Mouse (Mus musculus): ENCODE data around the gene 1810009A15Rik.
"Not testable (repeated sequence)": the region's sequence is repeated elsewhere in the genome, so short reads cannot be mapped to it uniquely, and the experiment has no call there.

1810009A15Rik gene

DNA sequence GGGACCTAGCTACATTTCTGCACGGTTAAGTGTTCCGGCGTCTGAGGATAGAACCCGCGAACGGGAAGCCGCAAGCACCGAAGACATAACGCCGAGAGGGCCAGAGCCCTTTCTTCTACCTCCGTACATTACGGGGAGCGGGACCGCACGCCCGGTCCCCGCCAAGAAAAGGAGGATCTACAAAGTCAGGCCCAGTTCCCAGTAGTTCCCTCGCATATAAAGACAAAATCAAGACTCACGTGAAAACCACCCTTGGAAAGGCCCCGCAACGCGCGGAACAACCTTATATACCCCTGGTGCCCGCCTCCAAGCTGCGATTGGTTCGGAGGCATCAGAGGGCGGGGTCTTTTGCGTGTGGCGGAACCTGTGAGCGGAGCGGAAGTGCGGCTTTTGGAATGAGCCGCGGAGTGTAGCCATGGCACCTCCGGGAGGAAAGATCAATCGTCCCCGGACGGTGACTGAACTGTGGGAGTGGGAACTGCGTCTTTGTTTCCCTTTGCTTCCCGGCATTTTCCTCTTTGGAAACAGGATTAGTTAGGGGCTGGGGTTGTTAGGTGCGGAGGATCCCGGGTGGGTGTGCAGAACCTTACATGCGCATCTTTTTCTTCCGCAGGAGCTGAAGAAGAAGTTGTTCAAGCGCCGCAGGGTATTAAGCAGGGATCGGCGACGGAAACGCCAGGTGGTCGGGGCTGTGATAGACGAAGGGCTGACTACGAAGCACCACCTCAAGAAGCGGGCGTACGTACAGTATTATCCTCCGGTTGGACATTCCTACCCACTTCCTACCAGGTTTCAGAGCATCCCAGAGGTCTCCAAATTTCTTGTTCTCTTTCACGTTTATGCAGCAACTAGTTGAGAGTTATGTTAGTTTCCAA is at the start of gene 1810009A15Rik, which contains the start of gene Gm49416:
Gene 1810009A15Rik (plus strand): TSS at position 343 of the 875 bp plus-strand sequence.
Gene Gm49416 (plus strand): TSS at position 416 of the 875 bp plus-strand sequence.
- peak; percentile 95 for DNase-seq (ENCODE audit: low spot score)

DNA sequence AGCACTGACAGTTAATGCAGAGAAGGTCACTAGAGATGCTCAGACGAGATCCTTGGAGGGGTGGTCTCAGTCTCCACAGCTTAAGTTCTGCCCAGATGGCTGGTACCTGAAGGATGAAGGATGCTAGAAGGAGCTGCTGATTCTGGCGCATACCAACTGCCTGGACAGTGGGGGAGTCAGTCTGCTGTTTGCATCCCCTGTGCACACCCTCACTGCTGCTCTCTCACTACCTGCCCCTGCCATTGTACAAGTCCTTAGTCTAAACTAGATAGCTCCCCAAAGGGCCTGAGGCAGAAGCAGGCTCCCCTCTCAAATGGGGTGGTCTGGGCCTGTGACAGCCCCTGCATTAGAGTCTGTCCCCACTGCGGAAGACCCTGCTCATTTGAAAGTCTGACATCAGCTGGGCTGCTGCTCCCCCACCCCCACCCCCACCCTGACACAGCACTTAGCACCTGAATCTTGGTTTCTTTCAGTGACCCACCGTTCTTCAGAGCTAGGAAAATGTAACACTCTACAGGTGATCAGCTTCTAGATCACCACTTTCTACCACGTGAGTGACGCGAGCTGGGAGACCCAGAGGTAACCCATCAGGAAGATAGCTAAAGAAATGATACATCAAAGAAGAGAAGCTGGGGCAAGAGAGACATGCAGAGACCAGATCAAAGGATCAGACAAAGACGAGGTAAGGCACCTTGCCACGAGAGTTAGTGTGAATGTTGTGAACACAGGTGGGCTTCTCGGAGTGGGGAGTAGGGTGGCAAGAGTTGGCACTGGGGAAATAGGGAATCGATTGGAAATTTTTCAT is 49.3 kb upstream of the 1810009A15Rik start, which contains the start of gene Gng3:
Gene Gng3 (minus strand): TSS at position 92 of the 805 bp plus-strand sequence.
- DNase-seq (ENCODE audit: low spot score) = no peak

DNA sequence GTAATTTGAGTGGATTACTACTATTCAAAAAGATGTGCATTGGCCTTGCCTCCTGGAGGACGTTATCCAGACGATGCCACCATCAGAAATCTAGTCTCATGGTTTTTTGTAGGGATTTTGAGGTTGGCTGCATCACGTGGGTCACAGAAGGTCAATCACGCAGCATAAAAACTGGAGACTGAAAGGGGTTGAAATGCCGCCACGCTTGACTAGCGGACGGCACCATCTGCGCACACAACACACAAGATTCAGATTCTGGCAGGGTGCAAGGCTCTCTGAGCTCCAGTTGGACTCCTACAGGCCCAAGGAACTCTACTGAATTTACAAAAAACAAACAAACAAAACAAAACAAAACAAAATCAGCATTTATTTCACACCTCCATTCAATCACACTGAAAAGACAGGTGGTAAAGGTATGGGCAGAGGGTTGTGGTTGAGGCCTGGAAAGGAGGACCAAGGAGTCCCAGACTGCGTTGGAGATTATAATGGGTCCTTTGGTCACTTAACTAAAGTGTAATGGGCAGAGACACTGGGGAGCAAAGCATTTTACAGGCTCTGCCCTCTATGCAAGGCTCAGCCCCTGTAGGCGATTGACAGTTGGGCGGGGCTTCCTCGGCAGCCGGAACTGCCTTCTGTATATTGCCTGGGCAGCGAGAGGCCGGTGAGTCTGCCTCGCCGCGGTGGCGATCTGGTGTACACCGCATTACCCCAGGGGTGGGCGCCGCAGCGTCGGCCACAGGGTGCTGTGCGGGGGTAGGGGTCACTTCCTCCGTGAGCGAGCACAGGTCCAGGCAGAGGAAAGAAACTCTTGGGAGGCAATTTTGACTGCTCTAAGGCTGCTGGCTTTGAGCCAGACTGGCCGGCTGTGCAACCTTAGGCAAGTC is 48.5 kb upstream of the 1810009A15Rik start:
- DNase-seq (ENCODE audit: low spot score) = peak; percentile 78

DNA sequence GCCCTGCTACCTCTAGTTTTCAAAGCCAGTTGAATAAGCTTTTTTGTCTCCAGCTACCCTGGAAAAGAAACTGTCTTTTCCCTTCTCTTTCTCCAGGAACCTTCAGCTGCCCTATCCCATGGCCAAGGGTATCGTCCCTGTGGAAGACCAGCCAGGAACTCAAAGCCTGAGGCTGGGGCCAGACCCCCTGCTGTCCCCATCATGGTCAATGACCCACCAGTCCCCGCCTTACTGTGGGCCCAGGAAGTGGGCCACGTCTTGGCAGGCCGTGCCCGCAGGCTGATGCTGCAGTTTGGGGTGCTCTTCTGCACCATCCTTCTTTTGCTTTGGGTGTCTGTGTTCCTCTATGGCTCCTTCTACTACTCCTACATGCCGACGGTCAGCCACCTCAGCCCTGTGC is 47.6 kb upstream of the 1810009A15Rik start:
- no peak for DNase-seq (ENCODE audit: low spot score)

DNA sequence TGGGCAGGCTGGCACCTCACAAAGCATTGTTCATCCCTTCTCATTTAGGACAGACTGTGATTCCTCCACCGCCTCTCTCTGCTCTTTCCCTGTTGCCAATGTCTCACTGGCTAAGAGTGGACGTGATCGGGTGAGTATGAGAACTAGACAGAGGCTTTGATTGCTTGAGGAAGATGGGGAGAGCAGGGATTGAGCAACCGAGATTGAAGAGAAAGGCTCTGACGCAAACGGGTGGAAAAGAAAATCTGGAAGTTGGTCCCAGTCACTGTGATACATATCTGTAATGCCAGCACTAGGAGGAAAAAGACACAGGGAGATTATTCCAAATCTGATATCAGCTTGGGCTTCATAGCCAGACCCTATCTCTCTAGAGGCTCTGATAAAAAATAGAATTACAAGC is 45.7 kb upstream of the 1810009A15Rik start:
- DNase-seq (ENCODE audit: low spot score) = no peak

DNA sequence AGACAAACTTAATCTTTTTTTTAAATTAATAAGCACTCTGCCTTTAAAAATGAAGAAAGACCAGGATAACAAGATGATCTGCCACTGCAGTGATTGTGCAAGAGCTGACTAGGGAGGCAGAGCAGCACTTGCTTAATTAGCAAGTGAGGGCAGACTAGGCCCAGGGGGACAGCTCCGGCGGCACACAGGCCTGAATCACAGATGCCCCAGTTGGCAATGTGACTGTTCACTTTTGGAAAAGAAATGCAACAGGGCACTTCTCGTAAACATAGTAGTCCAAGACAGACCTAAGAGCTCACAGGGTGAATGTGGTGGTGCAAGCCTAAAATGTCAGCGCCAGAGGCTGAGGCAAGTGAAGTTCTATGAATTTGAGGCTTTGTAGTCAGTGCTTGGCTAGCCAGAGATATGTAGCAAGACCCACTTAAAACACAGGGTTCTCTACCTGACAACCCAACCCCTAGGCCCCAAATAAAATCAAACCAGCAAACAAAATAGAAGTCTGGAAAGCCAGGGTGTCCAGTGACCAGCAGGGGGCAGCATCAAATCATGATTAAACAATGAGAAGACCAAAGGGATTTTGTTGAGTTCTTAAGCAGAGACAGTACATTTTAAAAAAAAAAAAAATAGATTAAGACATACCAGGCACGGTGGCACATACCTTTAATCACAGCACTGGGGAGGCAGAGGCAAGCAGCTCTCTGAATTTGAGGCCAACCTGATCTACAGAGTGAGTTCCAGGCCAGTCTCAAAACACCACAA is 44.1 kb upstream of the 1810009A15Rik start:
- DNase-seq (ENCODE audit: low spot score) = peak; percentile 93

DNA sequence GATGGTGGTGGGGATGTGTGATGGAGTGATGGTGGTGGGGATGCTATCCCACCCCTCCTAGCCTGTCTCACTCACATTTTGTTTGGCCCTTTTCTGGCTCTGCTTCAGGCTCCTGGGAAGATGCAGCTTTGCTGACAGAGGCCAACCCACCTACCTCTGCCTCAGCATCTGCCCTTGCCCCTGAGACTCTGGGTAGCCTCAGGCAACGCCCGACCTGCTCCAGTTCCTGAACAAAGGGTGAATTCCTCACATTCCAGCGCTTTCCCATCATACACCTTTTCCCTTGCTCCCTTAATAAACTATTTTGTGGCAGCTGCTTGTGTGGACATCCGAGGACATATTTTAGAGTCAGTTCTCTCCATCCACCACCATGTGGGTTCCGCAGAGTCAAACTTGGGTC is 40.3 kb upstream of the 1810009A15Rik start:
- DNase-seq (ENCODE audit: low spot score) = no peak

DNA sequence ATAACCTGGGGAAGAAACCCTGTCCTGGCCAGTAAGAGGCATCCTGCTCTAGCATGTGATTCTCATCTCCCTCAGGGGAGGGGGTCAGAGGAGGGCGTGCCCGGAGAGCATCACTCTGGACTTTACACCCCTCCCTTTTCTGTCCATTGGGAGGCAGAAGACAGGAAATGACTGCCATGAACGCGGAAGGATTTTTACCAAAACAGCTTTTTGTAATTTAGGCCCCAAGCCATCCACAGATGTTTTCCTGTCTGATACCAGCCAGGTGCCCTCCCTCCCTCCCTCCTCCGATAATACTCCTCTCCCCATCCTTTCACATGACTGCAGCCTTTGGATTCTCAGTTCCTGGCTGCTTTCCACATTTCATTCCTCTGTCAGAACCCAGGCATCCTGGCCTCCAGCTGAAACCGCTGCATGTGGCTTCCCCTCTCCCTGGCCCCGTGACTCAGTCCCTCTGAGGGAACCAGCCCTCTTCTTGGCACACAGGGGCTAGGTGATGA is 38.2 kb upstream of the 1810009A15Rik start, which contains the start of gene Lrrn4cl:
Gene Lrrn4cl (plus strand): TSS at position 367 of the 500 bp plus-strand sequence.
- no peak for DNase-seq (ENCODE audit: low spot score)

DNA sequence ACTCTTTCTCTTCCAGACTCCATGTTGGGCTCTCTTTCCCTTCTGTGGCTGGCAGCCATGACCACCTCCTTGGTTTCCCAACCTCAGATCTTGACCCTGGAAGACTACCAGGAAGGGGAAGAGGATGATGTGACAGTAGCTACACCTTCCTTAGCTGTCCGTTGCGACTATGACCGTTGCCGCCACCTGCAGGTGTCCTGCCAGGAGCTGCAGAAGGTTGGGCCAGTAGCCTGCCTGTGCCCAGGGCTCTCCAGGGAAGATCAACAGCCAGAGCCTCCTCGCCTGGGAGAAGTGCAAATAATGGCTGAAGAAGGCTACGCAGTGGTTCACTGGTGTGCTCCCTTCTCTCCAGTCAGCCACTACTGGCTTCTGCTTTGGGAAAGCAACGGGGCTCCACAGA is 37.0 kb upstream of the 1810009A15Rik start:
- no peak for DNase-seq (ENCODE audit: low spot score)

DNA sequence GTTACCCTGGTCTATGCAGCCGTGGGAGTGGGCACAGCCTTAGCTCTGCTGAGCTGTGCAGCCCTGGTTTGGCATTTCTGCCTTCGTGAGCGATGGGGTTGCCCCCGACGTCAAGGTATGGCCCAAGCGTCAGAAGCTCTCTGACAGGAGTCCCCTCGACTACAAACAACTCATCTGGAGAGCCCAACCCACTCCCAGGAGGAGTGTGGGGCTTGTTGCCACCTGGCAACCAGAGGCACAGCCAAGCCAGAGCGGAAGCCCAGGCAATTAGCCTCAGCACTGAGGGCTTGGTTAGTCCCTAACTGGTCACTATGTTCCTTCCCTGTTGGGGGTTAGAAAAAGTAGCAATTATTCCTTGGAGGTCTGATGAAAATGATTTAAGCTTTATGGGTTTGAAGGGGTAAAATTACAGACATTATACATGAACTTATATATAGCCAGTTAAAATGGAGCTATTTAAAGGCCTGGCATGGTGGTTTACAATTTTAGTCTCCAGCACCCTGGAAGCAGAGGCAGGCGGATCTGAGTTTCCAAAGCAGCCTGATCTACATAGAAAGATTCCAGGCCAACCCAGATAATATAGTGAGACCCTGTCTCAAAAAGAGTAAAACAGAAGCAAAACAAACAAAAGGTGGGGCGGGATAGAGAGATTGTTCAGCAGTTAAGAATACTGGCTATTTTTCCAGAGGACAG is 36.3 kb upstream of the 1810009A15Rik start:
- no peak for DNase-seq (ENCODE audit: low spot score)

DNA sequence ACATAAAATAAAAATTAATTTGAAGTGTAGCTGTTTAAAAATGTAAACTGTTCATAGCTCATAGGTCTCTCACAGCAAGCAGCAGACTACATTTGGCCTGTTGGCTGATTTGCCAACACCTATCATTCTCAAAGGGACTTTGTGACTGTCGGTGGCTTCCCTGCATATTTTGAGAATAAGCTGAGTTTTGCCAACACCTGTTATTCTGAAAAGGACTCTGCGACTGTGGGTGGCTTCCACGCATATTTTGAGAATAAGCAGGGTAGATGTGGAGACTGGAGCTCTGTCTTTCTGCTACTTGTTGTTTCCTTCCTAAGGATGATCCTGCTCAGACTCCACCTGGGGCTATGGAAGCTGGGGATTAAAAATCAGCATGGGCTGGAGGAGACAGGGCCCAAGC is 35.5 kb upstream of the 1810009A15Rik start:
- no peak for DNase-seq (ENCODE audit: low spot score)

DNA sequence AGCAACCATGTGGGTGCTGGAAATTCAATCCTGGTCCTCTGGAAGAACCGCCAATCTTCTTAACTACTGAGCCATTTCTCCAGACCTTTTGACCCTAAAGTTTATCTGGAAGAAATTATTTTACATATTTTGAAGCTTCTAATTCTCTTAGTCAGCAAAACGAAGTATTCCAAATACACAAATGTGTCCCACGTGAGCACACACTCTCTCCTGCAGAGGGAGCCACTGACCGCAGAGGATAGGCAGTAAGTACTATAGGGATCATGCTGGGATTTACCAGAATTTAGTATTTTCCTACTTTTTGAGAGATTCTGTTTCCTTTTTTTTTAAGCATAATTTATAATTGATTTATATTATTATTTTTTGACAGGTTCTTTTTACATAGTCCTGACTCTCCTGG is 31.0 kb upstream of the 1810009A15Rik start:
- DNase-seq (ENCODE audit: low spot score) = peak; percentile 80

DNA sequence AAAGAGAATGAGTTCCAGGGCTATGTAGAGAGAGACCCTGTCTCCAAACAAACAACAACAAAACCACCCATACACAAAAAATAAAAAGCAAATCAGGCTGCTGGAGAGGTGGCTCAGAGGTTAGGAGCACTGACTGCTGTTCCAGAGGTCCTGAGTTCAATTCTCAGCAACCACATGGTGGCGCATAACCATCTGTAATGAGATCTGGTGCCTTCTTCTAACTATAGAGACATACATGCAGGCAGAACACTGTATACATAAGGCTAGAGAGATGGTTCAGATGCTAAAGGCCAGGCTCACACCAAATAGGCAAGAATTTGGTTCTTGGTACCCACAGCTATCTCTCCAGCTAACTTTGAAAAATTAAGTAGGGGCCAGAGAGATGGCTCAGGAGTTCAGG is 29.6 kb upstream of the 1810009A15Rik start:
- no peak for DNase-seq (ENCODE audit: low spot score)

DNA sequence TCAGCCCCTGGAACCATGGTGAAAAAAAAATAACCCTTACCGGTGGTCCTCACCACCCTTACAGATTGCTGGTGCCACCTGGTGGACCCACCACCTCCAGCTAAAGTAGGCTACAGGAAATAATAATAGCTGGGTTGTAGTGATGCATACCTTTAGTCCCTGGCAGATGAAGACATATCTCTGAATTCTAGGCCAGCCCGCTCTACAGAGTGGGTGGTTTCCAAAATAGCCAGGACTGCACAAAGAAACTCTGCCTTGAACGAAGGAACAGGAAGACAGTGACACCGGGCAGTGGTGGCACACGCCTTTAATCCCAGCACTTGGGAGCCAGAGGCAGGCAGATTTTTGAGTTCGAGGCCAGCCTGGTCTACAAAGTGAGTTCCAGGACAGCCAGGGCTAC is 24.4 kb upstream of the 1810009A15Rik start:
- DNase-seq (ENCODE audit: low spot score) = no peak

DNA sequence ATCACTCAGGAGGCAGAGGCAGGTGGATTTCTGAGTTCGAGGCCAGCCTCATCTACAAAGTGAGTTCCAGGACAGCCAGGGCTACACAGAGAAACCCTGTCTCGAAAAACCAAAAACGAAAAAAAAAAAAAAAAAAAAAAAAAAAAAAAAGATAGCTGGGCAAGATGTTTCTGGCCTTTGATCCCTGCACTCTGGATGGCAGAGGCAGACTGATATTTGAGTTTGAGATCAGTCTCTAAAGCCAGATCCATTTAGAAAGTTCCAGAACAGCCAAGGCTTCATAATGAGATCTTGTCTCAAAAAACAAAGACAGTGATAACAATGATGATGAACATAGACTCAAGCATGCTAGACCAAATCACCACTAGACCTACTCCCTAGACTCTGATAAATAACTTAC is 18.3 kb upstream of the 1810009A15Rik start:
- not testable (repeated sequence) for DNase-seq (ENCODE audit: low spot score)

DNA sequence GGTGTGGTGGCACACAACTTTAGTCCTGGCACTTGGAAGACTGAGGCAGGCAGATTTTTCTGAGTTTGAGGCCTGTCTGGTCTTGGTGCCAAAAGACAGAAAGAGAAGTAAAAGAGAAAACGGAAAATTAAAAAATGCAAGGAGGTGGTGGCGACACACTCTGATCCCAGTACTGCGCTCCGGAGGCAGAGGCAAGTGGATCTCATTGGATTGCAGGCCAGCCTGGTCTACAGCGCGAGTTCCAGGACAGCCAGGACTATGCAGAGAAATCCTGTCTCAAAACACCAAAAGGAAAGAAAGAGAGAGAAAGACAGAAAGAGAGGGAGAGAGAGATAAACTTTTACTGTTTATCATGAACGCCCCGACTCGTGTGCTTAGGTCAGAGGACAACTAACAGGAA is 17.8 kb upstream of the 1810009A15Rik start:
- DNase-seq (ENCODE audit: low spot score) = no peak

DNA sequence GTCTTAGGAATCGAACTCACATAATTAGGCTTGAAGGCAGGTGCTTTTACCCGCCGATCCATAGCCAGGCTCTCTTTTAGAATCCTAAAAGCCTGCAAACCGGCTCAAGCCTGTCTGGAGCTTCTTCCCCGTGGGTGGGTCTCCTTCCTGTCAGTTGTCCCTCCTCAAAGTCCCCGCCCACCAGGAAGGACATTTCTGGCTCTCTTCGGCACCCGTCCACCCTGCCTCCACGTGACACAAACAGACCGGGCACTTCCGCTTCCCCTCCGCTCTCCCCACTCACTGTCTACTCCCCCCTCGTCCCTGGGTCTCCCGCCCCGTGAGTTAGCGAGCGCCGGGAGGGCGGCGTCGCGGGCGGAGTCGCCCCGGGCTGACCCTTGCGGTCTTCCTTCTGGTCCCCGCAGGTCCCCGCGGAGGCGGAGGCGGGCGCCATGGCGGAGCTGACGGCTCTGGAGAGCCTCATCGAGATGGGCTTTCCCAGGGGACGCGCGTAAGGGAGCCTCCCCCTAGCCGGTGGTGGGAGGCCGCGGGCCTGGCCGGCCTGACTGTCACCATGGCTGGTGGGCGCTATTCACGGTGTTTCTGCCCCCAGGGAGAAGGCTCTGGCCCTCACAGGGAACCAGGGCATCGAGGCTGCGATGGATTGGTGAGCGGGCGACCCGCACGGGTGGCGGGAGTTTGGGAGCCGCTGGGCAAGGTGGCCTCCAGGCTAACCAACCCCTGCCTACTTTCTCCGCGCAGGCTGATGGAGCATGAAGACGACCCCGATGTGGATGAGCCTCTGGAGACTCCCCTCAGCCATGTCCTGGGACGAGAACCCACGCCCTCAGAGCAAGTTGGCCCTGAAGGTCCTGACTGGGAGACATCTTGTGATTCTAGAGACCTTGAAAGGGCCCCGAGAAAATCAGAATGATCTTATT is 17.1 kb upstream of the 1810009A15Rik start, which contains the start of gene Ubxn1:
Gene Ubxn1 (plus strand): TSS at position 230 of the 920 bp plus-strand sequence.
- DNase-seq (ENCODE audit: low spot score) = peak; percentile 94

DNA sequence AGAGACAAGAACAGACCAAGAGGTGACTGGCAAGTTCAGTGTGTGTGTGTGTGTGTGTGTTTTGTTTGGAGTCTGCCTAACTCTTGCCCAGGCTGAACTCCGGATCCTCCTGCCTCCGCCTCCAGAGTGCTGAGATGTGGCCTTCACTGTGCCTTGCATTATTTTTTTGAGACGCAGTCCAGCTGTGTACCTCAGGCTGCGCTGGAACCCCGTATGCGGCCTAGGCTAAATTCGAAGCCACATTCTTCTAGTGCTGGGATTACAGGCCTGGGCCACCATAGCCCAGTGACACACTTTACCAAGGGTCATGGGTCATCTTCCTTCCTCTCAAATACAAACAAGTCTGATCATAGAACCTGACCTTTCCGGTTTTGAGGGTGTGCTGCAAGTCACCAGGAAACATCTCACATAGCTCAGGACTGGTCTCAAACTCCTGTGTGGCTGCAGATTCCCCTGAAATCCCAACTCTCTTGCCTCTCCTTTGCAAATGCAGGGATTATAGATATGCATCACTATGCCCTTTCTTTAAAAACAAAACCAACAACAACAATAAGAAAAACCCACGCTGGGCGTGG is 16.3 kb upstream of the 1810009A15Rik start:
- no peak for DNase-seq (ENCODE audit: low spot score)

DNA sequence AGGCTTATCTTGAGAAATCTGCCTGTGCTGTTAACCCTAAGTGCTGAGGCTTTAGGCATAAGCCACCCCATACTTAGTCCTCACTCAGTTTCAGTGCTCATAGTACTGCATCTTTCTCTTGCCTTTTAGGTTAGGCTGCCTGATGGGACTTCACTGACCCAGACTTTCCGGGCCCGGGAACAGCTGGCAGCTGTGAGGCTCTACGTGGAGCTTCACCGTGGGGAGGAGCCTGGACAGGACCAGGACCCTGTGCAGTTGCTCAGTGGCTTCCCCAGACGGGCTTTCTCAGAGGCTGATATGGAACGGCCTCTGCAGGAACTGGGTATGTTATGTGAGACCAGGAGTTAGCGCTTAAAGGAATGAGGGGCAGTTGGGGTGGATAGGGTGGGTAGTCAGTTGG is 13.6 kb upstream of the 1810009A15Rik start:
- DNase-seq (ENCODE audit: low spot score) = no peak
